In the genomic region with DNA sequence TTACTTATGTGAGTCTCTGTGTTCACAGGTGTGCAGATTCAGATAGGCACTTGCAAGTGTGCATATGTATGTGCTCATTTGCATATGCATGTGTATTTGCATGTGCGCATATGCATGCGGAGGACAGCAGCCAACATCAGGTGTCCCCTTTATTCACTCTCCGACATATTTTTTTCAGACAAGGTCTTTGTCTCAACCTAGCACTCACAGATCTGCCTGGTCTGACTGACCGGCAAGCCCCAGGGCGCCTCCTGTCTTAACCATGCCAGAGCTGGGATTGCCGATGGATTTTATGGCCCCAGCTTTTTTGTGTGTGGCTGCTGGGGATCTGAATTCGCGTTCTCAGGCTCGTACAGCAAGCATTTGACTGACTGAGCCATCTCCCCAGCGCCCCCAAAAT, we compare ENCODE assay signal across 9 mouse cellular contexts. TPM values are rescaled to one million over a fixed set of nuclear protein-coding genes. Genes with fewer than 3 reads are reported as not detected.
DNase-seq lines count a peak whose midpoint lies in the region; ATAC-seq and TF ChIP-seq lines count a peak whose summit lies in the region.
"Had no signal": no experiment of that assay in that cellular context is flagged by ENCODE, and none has a peak within 500 bp of the region (broad histone marks: within the 10 kb centered on the region; RNA-seq: fewer than 3 reads in every experiment).

No protein-coding gene starts in this region.

- peak overlapping the region; percentile 45 for H3K4me2 ChIP-seq in hindbrain, embryonic 13.5 days
- peak overlapping the region; percentile 48 for H3K4me2 ChIP-seq in neural tube, embryonic 12.5 days (replicated peaks)
- H3K4me2 ChIP-seq: lung, embryonic 15.5 days had no signal

- TF ChIP-seq CTCF in left cerebral cortex, adult 2 months (IDR thresholded peaks at IDR 0.05): no peak

- no peaks in the 10 kb centered on the region for H3K9me3 ChIP-seq in hindbrain, embryonic 13.5 days
- H3K9me3 ChIP-seq in neural tube, embryonic 12.5 days: no peaks in the 10 kb centered on the region
- H3K9me3 ChIP-seq: lung, embryonic 15.5 days had no signal

- intact Hi-C loops in left cerebral cortex, adult 2 months (cut with DNase I): no loop called here

- peak overlapping the region; percentile 39 for H3K4me3 ChIP-seq in left cerebral cortex, adult 2 months
- peak overlapping the region; percentile 26 for H3K4me3 ChIP-seq in hindbrain, embryonic 13.5 days
- no peak overlapping the region for H3K4me3 ChIP-seq in neural tube, embryonic 12.5 days
- H3K4me3 ChIP-seq: lung, embryonic 15.5 days had no signal

- 7% methylated on average over 10 of the region's 10 CpGs for WGBS in hindbrain, embryonic 13.5 days
- WGBS in neural tube, embryonic 12.5 days: 4% methylated on average over 10 of the region's 10 CpGs

- no peak overlapping the region for H3K27ac ChIP-seq in left cerebral cortex, adult 2 months
- no peak overlapping the region for H3K27ac ChIP-seq in hindbrain, embryonic 13.5 days
- H3K27ac ChIP-seq in neural tube, embryonic 12.5 days: no peak overlapping the region
- H3K27ac ChIP-seq: lung, embryonic 15.5 days had no signal

- H3K36me3 ChIP-seq in hindbrain, embryonic 13.5 days: no peaks in the 10 kb centered on the region
- no peaks in the 10 kb centered on the region for H3K36me3 ChIP-seq in neural tube, embryonic 12.5 days
- H3K36me3 ChIP-seq: lung, embryonic 15.5 days had no signal

- peak; percentile 52; the same call in 1 of the 2 replicates for ATAC-seq in hindbrain, embryonic 13.5 days (ENCODE audit: low FRiP score)
- peak; percentile 49; the same call in 1 of the 2 replicates for ATAC-seq in neural tube, embryonic 12.5 days (ENCODE audit: low FRiP score, low read depth)
- ATAC-seq in erythroid progenitor cell, adult 5-6 weeks (replicated peaks; ENCODE audit: low FRiP score, poor library complexity, severe bottlenecking): no peak

- peak overlapping the region; percentile 53 for H3K9ac ChIP-seq in hindbrain, embryonic 13.5 days
- 0 out of 2 replicates have a peak overlapping the region, but pooled peaks have one; percentile 22 for H3K9ac ChIP-seq in neural tube, embryonic 12.5 days
- H3K9ac ChIP-seq: lung, embryonic 15.5 days had no signal

- H3K27me3 ChIP-seq in hindbrain, embryonic 13.5 days: peaks cover 5% of the 10 kb centered on the region; the same call in 1 of the 2 replicates
- H3K27me3 ChIP-seq in neural tube, embryonic 12.5 days (replicated peaks): no peaks in the 10 kb centered on the region

- peaks cover 10% of the 10 kb centered on the region for H3K4me1 ChIP-seq in hindbrain, embryonic 13.5 days (replicated peaks)
- peaks cover 7% of the 10 kb centered on the region for H3K4me1 ChIP-seq in neural tube, embryonic 12.5 days
- H3K4me1 ChIP-seq: lung, embryonic 15.5 days had no signal

- DNase-seq in cerebellum, postnatal 25 days: peak; percentile 15 to 27
- no peak for DNase-seq in cerebellum, adult 18-20 months
- no peak for DNase-seq in left cerebral cortex, adult 2 months (ENCODE audit: extremely low spot score in 1 of 2, low spot score in 2 of 2)
- DNase-seq in left cerebral cortex, adult 11 months (ENCODE audit: low spot score): no peak
- DNase-seq in adrenal gland, postnatal 14 days: no peak

RNA-seq across cellular contexts. Expression of a gene that starts 28.9 kb away (rescaled TPM):
- total RNA-seq in left cerebral cortex, adult 2 months (2021): 10 to 100 TPM; 18.2 to 22.8 TPM
- 72.3 and 76.3 TPM in 2 replicates for polyA plus RNA-seq in hindbrain, embryonic 13.5 days (2015; fragmentation: Nextera tagmentation; extraction: Ambion mirVana)
- 109 and 111 TPM in 2 replicates for polyA plus RNA-seq in neural tube, embryonic 12.5 days (2016; fragmentation: Nextera tagmentation; extraction: Ambion mirVana)
- total RNA-seq in adrenal gland, postnatal 14 days (2021): 108 and 115 TPM in 2 replicates
- total RNA-seq in erythroid progenitor cell, adult 5-6 weeks (2015; ENCODE audit: low replicate concordance): 3.4 and 10.8 TPM in 2 replicates
- total RNA-seq in erythroid progenitor cell, adult 5-6 weeks (2017; ENCODE audit: low replicate concordance): 6.0 and 8.2 TPM in 2 replicates

Comparison
In these comparisons a context has a peak if more than half of its experiments do, and no peak if none do; other contexts are left out.
1. DNase-seq: peak in cerebellum, postnatal 25 days (2 of 2); none in cerebellum, adult 18-20 months (0 of 2), left cerebral cortex, adult 2 months (0 of 2), left cerebral cortex, adult 11 months (single experiment) and adrenal gland, postnatal 14 days (single experiment).